Mouse (Mus musculus): ENCODE data around the gene Krtap5-4. TPM values are rescaled to one million over a fixed set of nuclear protein-coding genes. Genes with fewer than 3 reads are reported as not detected.
"Not testable (repeated sequence)": the region's sequence is repeated elsewhere in the genome, so short reads cannot be mapped to it uniquely, and the experiment has no call there.

Gene Krtap5-4
- polyA plus RNA-seq, 1 experiment from 2014 or later = not detected

GRCm38 (mm10) chr7:142303929-142304328 lies 580 bp downstream of the Krtap5-4 start:
- ATAC-seq; H3K4me3 ChIP-seq (ENCODE audit: low read depth, low read length): not testable (repeated sequence)
- WGBS (ENCODE audit: insufficient replicate concordance) = 73% methylated on average over 1 of the region's 1 CpGs

GRCm38 (mm10) chr7:142314600-142315285 lies 11.4 kb downstream of the Krtap5-4 start:
- no peak for DNase-seq
- H3K27ac ChIP-seq (ENCODE audit: low read depth) = no peak overlapping the region
- no peak overlapping the region for H3K9ac ChIP-seq (replicated peaks)
- no peak overlapping the region for H3K4me2 ChIP-seq (ENCODE audit: low read depth, low read length)
- no peak for ATAC-seq
- no peaks in the 10 kb centered on the region for H3K27me3 ChIP-seq (ENCODE audit: insufficient read depth, low read length)
- WGBS (ENCODE audit: insufficient replicate concordance) = 63% methylated on average over 5 of the region's 5 CpGs
- no peaks in the 10 kb centered on the region for H3K9me3 ChIP-seq (ENCODE audit: low read length)
- H3K36me3 ChIP-seq (replicated peaks; ENCODE audit: insufficient read depth, low read length) = no peaks in the 10 kb centered on the region
- no peaks in the 10 kb centered on the region for H3K4me1 ChIP-seq (ENCODE audit: insufficient read depth)
- no peak overlapping the region for H3K4me3 ChIP-seq (ENCODE audit: low read depth, low read length)
- no peak for TF ChIP-seq CTCF (IDR thresholded peaks at IDR 0.05; ENCODE audit: low read depth)
- TF ChIP-seq EP300 (IDR thresholded peaks at IDR 0.05; ENCODE audit: low read depth) = no peak

More at GRCm38 (mm10) chr7:142303929-142304328, 580 bp downstream of the Krtap5-4 start:
- not testable (repeated sequence) for H3K9me3 ChIP-seq (ENCODE audit: low read length); H3K27me3 ChIP-seq (ENCODE audit: insufficient read depth, low read length); H3K27ac ChIP-seq (ENCODE audit: low read depth); H3K9ac ChIP-seq (replicated peaks); H3K4me1 ChIP-seq (ENCODE audit: insufficient read depth); H3K36me3 ChIP-seq (replicated peaks; ENCODE audit: insufficient read depth, low read length); H3K4me2 ChIP-seq (ENCODE audit: low read depth, low read length); DNase-seq

GRCm38 (mm10) chr7:142316558-142316957 lies 13.2 kb downstream of the Krtap5-4 start:
- TF ChIP-seq CTCF (IDR thresholded peaks at IDR 0.05; ENCODE audit: low read depth) (peak; percentile 89), EP300 (IDR thresholded peaks at IDR 0.05; ENCODE audit: low read depth) (no peak)
- ATAC-seq = no peak

DNA sequence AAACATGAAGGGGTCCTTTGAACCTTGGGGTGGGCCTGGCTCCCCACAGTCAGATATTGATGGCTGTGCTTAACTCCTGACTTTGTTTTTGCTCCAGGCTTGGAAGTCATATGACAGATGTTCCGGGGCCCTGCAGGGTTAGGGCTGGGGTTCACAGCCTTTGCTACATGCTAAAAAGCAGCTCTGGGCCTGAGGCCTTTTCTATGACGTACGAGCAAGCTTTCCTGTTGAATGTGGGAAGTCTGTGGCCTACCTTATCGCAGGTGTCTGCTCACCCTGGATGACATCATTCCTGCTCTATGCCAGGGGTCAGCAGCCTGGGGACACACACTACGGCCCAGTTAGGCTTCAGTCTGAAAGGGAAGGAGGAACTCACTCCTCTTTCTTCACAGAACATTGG lies 13.9 kb downstream of the Krtap5-4 start:
- no peak overlapping the region for H3K4me2 ChIP-seq (ENCODE audit: low read depth, low read length)
- H3K4me1 ChIP-seq (ENCODE audit: insufficient read depth) = no peaks in the 10 kb centered on the region
- no peak for TF ChIP-seq EP300 (IDR thresholded peaks at IDR 0.05; ENCODE audit: low read depth)
- TF ChIP-seq CTCF (IDR thresholded peaks at IDR 0.05; ENCODE audit: low read depth) = no peak
- H3K4me3 ChIP-seq (ENCODE audit: low read depth, low read length) = no peak overlapping the region
- H3K36me3 ChIP-seq (replicated peaks; ENCODE audit: insufficient read depth, low read length) = no peaks in the 10 kb centered on the region
- H3K9ac ChIP-seq (replicated peaks) = no peak overlapping the region
- no peak overlapping the region for H3K27ac ChIP-seq (ENCODE audit: low read depth)
- WGBS (ENCODE audit: insufficient replicate concordance) = 69% methylated on average over 5 of the region's 5 CpGs
- H3K27me3 ChIP-seq (ENCODE audit: insufficient read depth, low read length) = no peaks in the 10 kb centered on the region
- H3K9me3 ChIP-seq (ENCODE audit: low read length) = no peaks in the 10 kb centered on the region
- ATAC-seq (no peak), DNase-seq (no peak)

More at GRCm38 (mm10) chr7:142316558-142316957, 13.2 kb downstream of the Krtap5-4 start:
- Histone ChIP-seq H3K4me3 (ENCODE audit: low read depth, low read length) (no peak overlapping the region), H3K9ac (replicated peaks) (no peak overlapping the region), H3K4me1 (ENCODE audit: insufficient read depth) (no peaks in the 10 kb centered on the region), H3K27ac (ENCODE audit: low read depth) (no peak overlapping the region), H3K4me2 (ENCODE audit: low read depth, low read length) (no peak overlapping the region), H3K9me3 (ENCODE audit: low read length) (no peaks in the 10 kb centered on the region), H3K27me3 (ENCODE audit: insufficient read depth, low read length) (no peaks in the 10 kb centered on the region), H3K36me3 (replicated peaks; ENCODE audit: insufficient read depth, low read length) (no peaks in the 10 kb centered on the region)
- 35% methylated on average over 6 of the region's 6 CpGs for WGBS (ENCODE audit: insufficient replicate concordance)
- DNase-seq = peak; percentile 38

- ATAC-seq (no peak), DNase-seq (no peak)
- Histone ChIP-seq H3K9ac (replicated peaks) (no peak overlapping the region), H3K36me3 (replicated peaks; ENCODE audit: insufficient read depth, low read length) (no peaks in the 10 kb centered on the region), H3K9me3 (ENCODE audit: low read length) (no peaks in the 10 kb centered on the region), H3K27ac (ENCODE audit: low read depth) (no peak overlapping the region), H3K4me3 (ENCODE audit: low read depth, low read length) (no peak overlapping the region), H3K4me1 (ENCODE audit: insufficient read depth) (no peaks in the 10 kb centered on the region), H3K4me2 (ENCODE audit: low read depth, low read length) (no peak overlapping the region), H3K27me3 (ENCODE audit: insufficient read depth, low read length) (no peaks in the 10 kb centered on the region)
- TF ChIP-seq EP300 (IDR thresholded peaks at IDR 0.05; ENCODE audit: low read depth) (no peak), CTCF (IDR thresholded peaks at IDR 0.05; ENCODE audit: low read depth) (no peak)
- WGBS (ENCODE audit: insufficient replicate concordance) = 89% methylated on average over 11 of the region's 11 CpGs
Observed at GRCm38 (mm10) chr7:142319124-142319523, 15.8 kb downstream of the Krtap5-4 start.

GRCm38 (mm10) chr7:142320906-142321305 lies 17.6 kb downstream of the Krtap5-4 start:
- Histone ChIP-seq H3K27ac (ENCODE audit: low read depth) (no peak overlapping the region), H3K9ac (replicated peaks) (no peak overlapping the region), H3K36me3 (replicated peaks; ENCODE audit: insufficient read depth, low read length) (no peaks in the 10 kb centered on the region), H3K4me2 (ENCODE audit: low read depth, low read length) (no peak overlapping the region), H3K9me3 (ENCODE audit: low read length) (no peaks in the 10 kb centered on the region), H3K27me3 (ENCODE audit: insufficient read depth, low read length) (no peaks in the 10 kb centered on the region), H3K4me3 (ENCODE audit: low read depth, low read length) (no peak overlapping the region), H3K4me1 (ENCODE audit: insufficient read depth) (no peaks in the 10 kb centered on the region)
- TF ChIP-seq EP300 (IDR thresholded peaks at IDR 0.05; ENCODE audit: low read depth) (no peak), CTCF (IDR thresholded peaks at IDR 0.05; ENCODE audit: low read depth) (no peak)
- no peak for ATAC-seq
- WGBS (ENCODE audit: insufficient replicate concordance) = 24% methylated on average over 2 of the region's 2 CpGs
- DNase-seq = no peak

- not testable (repeated sequence) for H3K36me3 ChIP-seq (replicated peaks; ENCODE audit: insufficient read depth, low read length); H3K9ac ChIP-seq (replicated peaks); H3K9me3 ChIP-seq (ENCODE audit: low read length); H3K4me3 ChIP-seq (ENCODE audit: low read depth, low read length); H3K4me2 ChIP-seq (ENCODE audit: low read depth, low read length); H3K4me1 ChIP-seq (ENCODE audit: insufficient read depth); H3K27ac ChIP-seq (ENCODE audit: low read depth); H3K27me3 ChIP-seq (ENCODE audit: insufficient read depth, low read length); DNase-seq; ATAC-seq
- WGBS (ENCODE audit: insufficient replicate concordance) = 89% methylated on average over 3 of the region's 10 CpGs
Observed at GRCm38 (mm10) chr7:142321637-142322306, 18.4 kb downstream of the Krtap5-4 start.
